Mouse (Mus musculus): ENCODE results near the gene Acer2.
"Not testable (repeated sequence)": the region's sequence is repeated elsewhere in the genome, so short reads cannot be mapped to it uniquely, and the experiment has no call there.

Gene Acer2

GRCm38 (mm10) chr4:86874146-86874847, at the start of gene Acer2:
Acer2 (plus strand) TSS chr4:86874396.
- DNase-seq (ENCODE audit: extremely low spot score, low spot score) = peak; percentile 78

GRCm38 (mm10) chr4:86825143-86825542, 49.1 kb upstream of the Acer2 start:
- no peak for DNase-seq (ENCODE audit: extremely low spot score, low spot score)

DNA sequence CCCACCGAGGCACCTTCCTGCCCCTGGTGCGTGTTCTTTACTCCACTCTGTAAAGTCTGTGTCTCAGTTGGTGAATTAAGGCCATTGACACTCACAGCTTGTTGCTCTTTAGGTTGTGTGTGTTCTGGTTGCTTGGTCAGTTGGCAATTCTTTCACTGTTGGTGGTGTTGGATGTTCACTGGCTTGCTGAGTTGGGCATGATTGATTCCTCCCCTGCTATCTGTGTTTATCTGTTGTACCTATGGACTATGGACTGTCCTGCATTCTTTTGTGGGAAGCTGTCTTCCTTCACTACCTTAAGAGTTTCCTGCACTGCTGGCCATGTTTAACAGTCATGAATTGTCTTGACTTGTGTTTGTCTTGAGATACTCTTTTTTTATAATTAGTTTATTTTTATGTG, 42.3 kb upstream of the Acer2 start:
- DNase-seq (ENCODE audit: extremely low spot score, low spot score) = no peak

DNA sequence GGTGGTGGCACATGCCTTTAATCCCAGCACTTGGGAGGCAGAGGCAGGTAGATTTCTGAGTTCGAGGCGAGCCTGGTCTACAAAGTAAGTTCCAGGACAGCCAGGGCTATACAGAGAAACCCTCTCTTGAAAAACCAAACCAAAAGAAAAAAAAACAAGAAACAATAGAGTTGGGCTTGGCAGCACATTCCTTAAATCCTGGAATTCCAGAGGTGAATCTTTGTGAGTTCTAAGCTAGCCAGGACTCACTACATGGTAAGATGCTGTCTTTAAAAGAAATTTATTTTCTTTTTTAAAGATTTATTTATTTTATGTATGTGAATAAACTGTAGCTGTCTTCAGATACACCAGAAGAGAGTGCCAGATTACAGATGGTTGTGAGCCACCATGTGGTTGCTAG, 33.1 kb upstream of the Acer2 start:
- DNase-seq (ENCODE audit: extremely low spot score, low spot score) = not testable (repeated sequence)

DNA sequence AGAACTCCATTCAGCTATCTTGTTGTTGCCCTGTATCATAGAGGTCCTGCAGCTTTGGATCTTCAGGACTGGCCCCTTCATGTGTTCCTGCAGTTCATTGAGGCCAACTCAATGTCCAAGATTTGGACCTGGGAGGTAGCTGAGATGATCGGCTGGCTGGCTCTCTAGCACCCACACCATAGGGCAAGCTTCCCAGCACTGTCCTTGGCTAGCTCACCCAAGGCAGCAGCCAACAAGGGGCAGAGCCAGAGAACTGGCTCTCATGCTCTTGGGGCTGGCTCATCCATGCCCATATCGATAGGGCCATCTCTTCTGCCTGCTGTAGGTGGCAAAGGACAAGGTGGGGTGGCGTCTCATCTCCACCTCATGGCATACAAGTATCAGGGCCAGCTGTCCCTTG, 28.8 kb upstream of the Acer2 start:
- DNase-seq (ENCODE audit: extremely low spot score, low spot score) = no peak

DNA sequence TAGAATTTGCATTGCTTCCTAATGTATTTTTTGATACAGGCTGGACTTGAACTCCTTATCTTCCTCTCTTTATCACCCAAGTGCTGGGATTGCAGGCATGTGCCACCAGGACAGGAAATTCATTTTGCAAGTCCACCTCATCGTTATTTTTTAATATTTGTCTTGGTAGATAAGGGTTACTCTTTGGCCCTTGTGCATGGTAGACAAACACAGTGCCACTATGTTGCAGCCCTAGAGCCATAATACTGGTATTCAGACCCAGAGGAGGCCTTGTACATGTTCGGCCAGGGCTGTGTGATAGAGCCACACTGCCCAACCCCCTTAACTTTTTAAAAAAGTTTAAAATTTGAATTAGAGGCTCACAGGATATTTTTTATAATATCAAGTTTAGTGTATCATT, 26.9 kb upstream of the Acer2 start:
- no peak for DNase-seq (ENCODE audit: extremely low spot score, low spot score)

- no peak for DNase-seq (ENCODE audit: extremely low spot score, low spot score)
These were observed 22.9 kb upstream of the Acer2 start for GRCm38 (mm10) chr4:86851331-86851730.

DNA sequence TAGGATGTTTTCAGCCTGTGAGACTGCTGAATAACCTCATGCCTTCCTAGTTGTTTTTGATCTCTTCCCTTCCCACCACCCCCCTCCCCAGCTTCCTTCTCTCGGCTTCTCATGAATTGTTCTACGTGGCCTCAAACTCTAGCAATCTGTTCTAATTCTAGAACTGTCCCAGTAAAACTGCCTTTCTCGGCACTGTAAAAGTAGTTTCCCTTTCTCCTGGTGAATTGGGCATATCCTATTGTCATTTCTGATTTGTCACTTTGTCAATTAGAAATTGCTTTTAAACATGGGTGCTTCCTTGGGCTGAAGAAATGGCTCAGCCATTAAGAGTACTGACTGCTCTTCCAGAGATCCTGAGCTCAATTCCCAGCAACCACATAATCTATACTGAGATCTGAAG, 22.2 kb upstream of the Acer2 start:
- no peak for DNase-seq (ENCODE audit: extremely low spot score, low spot score)

- no peak for DNase-seq (ENCODE audit: extremely low spot score, low spot score)
These were observed 21.2 kb upstream of the Acer2 start for GRCm38 (mm10) chr4:86852813-86853590.

- no peak for DNase-seq (ENCODE audit: extremely low spot score, low spot score)
These were observed 17.7 kb upstream of the Acer2 start for GRCm38 (mm10) chr4:86856304-86857112.

GRCm38 (mm10) chr4:86857113-86858069, 16.8 kb upstream of the Acer2 start, which contains the start of gene Rps6:
Rps6 (minus strand) TSS chr4:86857412.
- DNase-seq (ENCODE audit: extremely low spot score, low spot score) = peak; percentile 96

DNA sequence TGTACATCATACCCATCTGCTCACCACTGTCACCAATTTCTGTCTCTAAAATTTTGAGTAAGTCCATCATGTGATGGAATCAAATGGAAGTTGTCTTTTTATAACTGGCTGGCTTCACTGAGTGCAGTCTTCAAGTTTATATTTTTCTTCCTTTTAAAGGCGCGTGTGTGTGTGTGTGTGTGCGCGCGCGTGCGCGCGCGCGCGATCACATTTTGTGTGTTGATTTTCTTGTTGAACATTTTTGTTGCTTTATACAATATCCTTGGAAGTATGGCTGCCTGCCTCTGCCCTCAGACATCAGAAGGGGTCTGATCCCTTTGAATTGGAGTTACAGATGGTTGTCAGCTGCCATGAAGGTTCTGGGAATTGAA, 16.1 kb upstream of the Acer2 start:
- DNase-seq (ENCODE audit: extremely low spot score, low spot score) = no peak

DNA sequence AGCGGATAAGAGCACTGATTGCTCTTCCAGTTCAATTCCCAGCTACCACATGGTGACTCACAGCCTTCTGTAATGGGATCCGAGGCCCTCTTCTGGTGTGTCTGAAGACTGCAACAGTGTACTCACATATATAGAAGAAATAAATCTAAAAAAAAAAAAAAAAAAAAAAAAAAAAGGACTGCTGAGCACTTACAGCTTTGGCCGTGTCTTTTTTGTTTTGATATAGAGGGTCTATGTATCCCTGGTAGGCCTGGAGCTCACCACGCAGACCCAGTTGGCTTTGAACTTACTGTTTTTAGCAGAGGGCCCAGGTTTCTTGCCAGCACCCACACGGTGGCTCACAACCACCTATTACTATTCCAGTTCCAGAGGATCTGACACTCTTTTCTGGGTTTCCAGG, 10.1 kb upstream of the Acer2 start:
- no peak for DNase-seq (ENCODE audit: extremely low spot score, low spot score)

GRCm38 (mm10) chr4:86871988-86872387, 2.2 kb upstream of the Acer2 start:
- no peak for DNase-seq (ENCODE audit: extremely low spot score, low spot score)

DNA sequence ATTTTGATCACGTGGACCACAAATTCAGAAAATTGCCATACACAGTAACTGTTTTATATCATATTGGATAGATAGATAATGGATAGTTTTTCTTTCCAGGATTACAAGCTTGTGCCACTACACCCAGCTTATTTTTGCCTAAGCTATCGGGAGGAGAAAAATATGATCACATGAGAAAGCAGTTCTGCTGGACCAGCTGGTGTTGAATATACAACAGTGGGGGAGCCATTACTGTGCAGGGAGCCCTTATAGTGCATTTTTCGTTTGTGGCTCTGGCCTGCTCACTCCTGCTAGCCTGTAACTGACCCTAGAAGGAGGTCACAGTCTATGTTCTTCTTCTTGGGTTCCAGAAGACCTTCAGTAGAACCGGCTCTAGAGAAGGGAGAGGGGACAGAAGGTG, 1.1 kb upstream of the Acer2 start:
- no peak for DNase-seq (ENCODE audit: extremely low spot score, low spot score)

- DNase-seq (ENCODE audit: extremely low spot score, low spot score) = no peak
These were observed 5.3 kb downstream of the Acer2 start for GRCm38 (mm10) chr4:86879477-86879876.

GRCm38 (mm10) chr4:86881178-86881577, 7.0 kb downstream of the Acer2 start:
- no peak for DNase-seq (ENCODE audit: extremely low spot score, low spot score)

- DNase-seq (ENCODE audit: extremely low spot score, low spot score) = no peak
These were observed 8.2 kb downstream of the Acer2 start for GRCm38 (mm10) chr4:86882413-86882812.

DNA sequence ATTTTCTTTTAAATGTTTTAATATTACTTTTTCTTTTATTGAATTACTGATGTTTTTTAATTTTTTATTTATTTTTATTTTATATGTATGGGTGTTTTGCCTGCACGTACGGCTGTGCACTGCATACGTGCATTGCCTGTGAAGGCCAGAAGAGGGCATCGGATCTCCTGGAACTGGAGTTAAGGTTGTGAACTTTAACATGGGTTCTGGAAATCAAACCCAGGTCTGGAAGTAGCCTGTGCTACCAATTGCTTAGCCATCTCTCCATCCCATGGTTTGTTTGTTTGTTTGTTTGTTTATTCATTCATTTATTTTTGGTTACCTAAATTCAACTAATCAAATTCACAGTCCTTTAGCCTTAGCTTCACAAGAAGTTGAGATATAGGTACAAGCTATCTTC, 10.7 kb downstream of the Acer2 start:
- DNase-seq (ENCODE audit: extremely low spot score, low spot score) = peak; percentile 43

DNA sequence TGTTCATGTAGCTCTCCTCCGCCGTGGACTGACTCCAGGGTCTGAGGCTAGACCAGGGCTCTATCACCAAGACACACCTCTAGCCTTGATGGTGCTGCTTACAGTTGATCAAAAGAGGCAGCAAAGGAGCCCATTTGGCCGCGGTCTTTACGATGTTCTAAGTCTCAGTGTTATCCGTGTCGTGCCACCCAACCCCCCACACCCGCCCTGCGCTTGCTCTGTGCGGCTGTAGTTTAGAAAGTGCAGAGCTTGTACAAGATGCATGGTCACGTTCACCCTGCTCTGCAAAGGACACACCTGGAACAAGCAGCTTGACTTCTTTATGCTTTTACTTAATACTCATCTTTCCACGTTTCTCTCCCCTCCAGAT, 11.6 kb downstream of the Acer2 start:
- no peak for DNase-seq (ENCODE audit: extremely low spot score, low spot score)
